Mouse (Mus musculus) gastrocnemius, adult 8-10 months (tissue): ENCODE results near the gene Rdh8. TPM values are rescaled to one million over a fixed set of nuclear protein-coding genes. Genes with fewer than 3 reads are reported as not detected.

ENCODE experiments used
- total RNA-seq, 4 experiments: library from RNA; stranded (reverse); gene quantifications; 2 replicates each; pipeline ENCODE4 v1.2.4; 2022

Gene Rdh8
- total RNA-seq, 4 experiments from 2014 or later: 0.46 to 1.0 (median 0.80) TPM; not detected in 1

Other genes starting within 250 kb of the Rdh8 start
- 1 to 10 TPM; 2.0 to 4.2 (median 2.5) TPM for gene Zfp846, start 237.2 kb upstream of the Rdh8 start, total RNA-seq
- gene Ubl5, start 175.6 kb upstream of the Rdh8 start, total RNA-seq: 100 to 1,000 TPM; 164 to 206 (median 183) TPM
- 1 to 10 TPM; 3.8 to 5.9 (median 4.7) TPM for gene Fbxl12, start 173.7 kb upstream of the Rdh8 start, total RNA-seq
- gene Pin1, start 166.4 kb upstream of the Rdh8 start, total RNA-seq: 10 to 100 TPM; 12.2 to 15.0 (median 13.7) TPM
- under 1 TPM in 2 of 4 experiments, not detected in 2; 0.16 to 0.32 TPM for gene Olfm2, start 72.2 kb upstream of the Rdh8 start, total RNA-seq
- gene Col5a3, start 3.4 kb upstream of the Rdh8 start, total RNA-seq: 1 to 10 TPM; 2.8 to 8.0 (median 6.7) TPM
- 1 to 10 TPM in 3 of 4 experiments, under 1 TPM in 1; 0.53 to 2.7 (median 1.5) TPM for gene A230050P20Rik, start 50.1 kb downstream of the Rdh8 start, total RNA-seq
- gene Angptl6, start 61.2 kb downstream of the Rdh8 start, total RNA-seq: 1 to 10 TPM; 6.5 to 7.6 (median 7.1) TPM
- gene Ppan, start 69.7 kb downstream of the Rdh8 start, total RNA-seq: 10 to 100 TPM in 1 of 4 experiments, 1 to 10 TPM in 3; 6.8 to 10.9 (median 8.3) TPM
- 100 to 1,000 TPM in 3 of 4 experiments, 10 to 100 TPM in 1; 95.7 to 105 (median 102) TPM for gene Eif3g, start 80.1 kb downstream of the Rdh8 start, total RNA-seq
- 1 to 10 TPM; 5.5 to 6.0 (median 5.8) TPM for gene Dnmt1, start 141.4 kb downstream of the Rdh8 start, total RNA-seq
- 1 to 10 TPM in 1 of 4 experiments, under 1 TPM in 3; 0.46 to 1.1 (median 0.74) TPM for gene S1pr2, start 158.3 kb downstream of the Rdh8 start, total RNA-seq
- 10 to 100 TPM; 53.7 to 58.9 (median 55.7) TPM for gene Mrpl4, start 184.2 kb downstream of the Rdh8 start, total RNA-seq
- 1 to 10 TPM; 1.3 to 2.3 (median 1.4) TPM for gene Icam1, start 197.5 kb downstream of the Rdh8 start, total RNA-seq
- gene Icam4, start 210.9 kb downstream of the Rdh8 start, total RNA-seq: 1 to 10 TPM; 1.3 to 2.7 (median 1.8) TPM
- gene Icam5, start 213.6 kb downstream of the Rdh8 start, total RNA-seq: under 1 TPM in 1 of 4 experiments, not detected in 3; 0.08 TPM
- gene Zglp1, start 248.6 kb downstream of the Rdh8 start, total RNA-seq: not detected